Mouse (Mus musculus): ENCODE measurements at regions not wholly inside any gene's neighbourhood (a gene's known extent, or its start where the extent isn't known, plus 50 kb on each side); places are given as distances from the start of the nearest gene placed in this dataset.

GRCm38 (mm10) chr8:34451211-34452000, 339.9 kb upstream of the Gm10131 start:
- no peaks in the 10 kb centered on the region for H3K36me3 ChIP-seq

DNA sequence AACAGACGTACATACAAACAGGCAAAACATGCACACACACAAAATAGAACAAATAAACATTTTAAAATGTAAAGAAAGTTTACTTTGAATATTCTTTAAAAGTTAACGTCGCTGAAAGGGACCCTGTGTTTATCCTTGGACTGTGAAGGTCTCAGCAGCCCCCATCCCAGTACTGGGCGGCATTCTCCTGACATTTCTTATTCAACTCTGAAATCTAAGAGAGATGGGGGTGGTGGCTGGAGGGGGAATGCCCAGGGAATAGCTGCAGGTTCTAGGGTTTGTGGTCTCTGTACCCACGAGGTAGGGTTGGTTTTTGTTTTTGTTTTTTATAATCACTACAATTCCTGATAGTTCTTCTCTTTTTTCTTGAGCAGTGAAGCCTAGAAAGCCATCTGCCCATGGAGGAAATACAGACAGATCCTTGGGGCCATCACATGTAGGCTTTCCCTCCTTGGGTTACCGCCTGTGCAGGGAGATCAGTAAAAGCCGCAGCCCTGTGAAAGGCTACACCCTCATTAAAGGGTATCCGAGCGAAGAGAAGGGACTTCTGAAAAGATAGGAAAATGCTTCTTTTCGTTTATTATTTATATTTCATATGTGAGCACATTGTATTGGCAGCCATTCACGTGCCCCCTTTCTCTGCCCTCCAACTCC, 338.0 kb upstream of the Gm10131 start:
- 74% methylated on average over 11 of the region's 11 CpGs for WGBS (ENCODE audit: insufficient replicate concordance)
- Histone ChIP-seq H3K9me3 (replicated peaks) (no peaks in the 10 kb centered on the region), H3K4me1 (peaks cover 9% of the 10 kb centered on the region; the same call in 1 of the 2 replicates), H3K27me3 (replicated peaks) (no peaks in the 10 kb centered on the region), H3K36me3 (no peaks in the 10 kb centered on the region), H3K4me3 (no peak overlapping the region), H3K9ac (no peak overlapping the region), H3K27ac (no peak overlapping the region), H3K4me2 (no peak overlapping the region)
- no peak for ATAC-seq

More at GRCm38 (mm10) chr8:34451211-34452000, 339.9 kb upstream of the Gm10131 start:
- Histone ChIP-seq H3K27me3 (replicated peaks) (no peaks in the 10 kb centered on the region), H3K4me1 (peaks cover 9% of the 10 kb centered on the region; the same call in 1 of the 2 replicates), H3K9me3 (replicated peaks) (no peaks in the 10 kb centered on the region), H3K27ac (no peak overlapping the region), H3K4me3 (no peak overlapping the region), H3K4me2 (no peak overlapping the region), H3K9ac (no peak overlapping the region)
- 60% methylated on average over 6 of the region's 6 CpGs for WGBS (ENCODE audit: insufficient replicate concordance)
- no peak for ATAC-seq

DNA sequence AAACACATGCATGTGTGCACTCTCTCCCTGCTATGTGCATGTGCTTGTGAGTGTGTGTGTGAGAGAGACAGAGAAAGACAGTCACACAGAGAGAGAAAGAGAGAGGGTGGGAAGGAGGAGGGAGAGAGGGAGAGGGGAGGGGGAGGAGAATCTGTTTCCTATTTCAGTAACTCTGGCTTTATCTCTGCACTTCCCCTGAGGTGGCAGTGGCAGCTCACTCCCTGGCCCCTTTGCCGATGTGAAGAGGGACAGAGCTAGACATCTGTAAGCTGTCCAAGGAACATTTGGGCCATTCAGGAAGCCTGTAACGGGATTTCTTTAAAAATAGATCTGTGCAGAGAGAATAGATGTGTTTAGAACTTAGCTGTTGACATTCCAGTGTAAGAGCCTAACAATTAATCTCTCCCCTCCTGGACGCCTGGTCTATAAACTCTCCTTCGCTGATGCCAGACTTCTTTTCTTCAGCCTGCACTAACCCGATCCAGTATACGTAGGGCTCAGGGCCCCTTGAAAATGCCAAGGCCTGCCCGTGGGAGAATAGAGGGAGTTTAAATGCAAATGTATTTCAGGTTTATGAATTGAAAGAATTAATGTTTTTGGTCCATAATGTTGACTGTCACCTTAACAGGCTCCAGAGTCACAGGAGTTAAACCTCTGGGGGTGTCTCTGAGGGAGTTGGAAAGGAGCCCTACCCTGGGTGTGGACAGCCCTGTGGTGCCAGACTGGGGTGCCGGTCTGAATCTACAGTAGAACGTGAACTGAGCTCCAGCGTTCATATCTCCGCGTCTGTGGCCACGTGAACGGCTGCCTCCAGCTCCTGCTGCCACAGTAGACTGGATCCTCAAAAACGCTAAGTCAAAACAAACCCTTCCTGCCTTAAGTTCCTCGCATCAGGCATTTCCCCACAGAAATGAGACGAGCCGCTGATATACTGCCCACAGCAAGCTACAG, 336.6 kb upstream of the Gm10131 start:
- Histone ChIP-seq H3K9ac (no peak overlapping the region), H3K4me2 (no peak overlapping the region), H3K9me3 (replicated peaks) (no peaks in the 10 kb centered on the region), H3K27me3 (replicated peaks) (no peaks in the 10 kb centered on the region), H3K4me3 (no peak overlapping the region), H3K4me1 (peaks cover 9% of the 10 kb centered on the region; the same call in 1 of the 2 replicates), H3K27ac (no peak overlapping the region), H3K36me3 (no peaks in the 10 kb centered on the region)
- WGBS (ENCODE audit: insufficient replicate concordance) = 32% methylated on average over 18 of the region's 18 CpGs
- ATAC-seq = no peak

DNA sequence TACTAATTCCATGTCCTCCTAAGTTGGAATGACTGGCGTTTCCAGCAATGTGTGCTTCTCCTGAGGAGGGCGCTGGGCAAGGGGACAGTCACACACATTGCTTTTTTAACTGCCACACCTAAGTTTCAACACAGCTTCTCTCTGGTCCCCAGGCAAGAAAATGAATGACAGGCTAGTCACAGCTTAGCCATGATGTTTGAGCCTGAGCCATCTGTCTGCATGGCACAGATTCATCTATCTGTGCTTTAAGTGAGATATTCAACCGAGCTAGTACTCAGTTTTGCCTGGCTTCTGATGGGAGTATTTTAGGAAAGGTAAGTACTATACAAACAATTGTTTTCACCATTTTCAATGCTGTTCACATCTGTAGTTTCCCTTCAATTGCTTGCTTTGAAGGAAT, 331.2 kb upstream of the Gm10131 start:
- no peaks in the 10 kb centered on the region for H3K27me3 ChIP-seq (replicated peaks)
- WGBS (ENCODE audit: insufficient replicate concordance) = 60% methylated on average over 3 of the region's 3 CpGs
- ATAC-seq = no peak
- H3K36me3 ChIP-seq = no peaks in the 10 kb centered on the region
- no peaks in the 10 kb centered on the region for H3K9me3 ChIP-seq (replicated peaks)
- no peak overlapping the region for H3K4me2 ChIP-seq
- peaks cover 1% of the 10 kb centered on the region; the same call in 1 of the 2 replicates for H3K4me1 ChIP-seq
- H3K4me3 ChIP-seq = no peak overlapping the region
- H3K27ac ChIP-seq = no peak overlapping the region
- H3K9ac ChIP-seq = no peak overlapping the region

- Histone ChIP-seq H3K4me2 (no peak overlapping the region), H3K9me3 (replicated peaks) (no peaks in the 10 kb centered on the region), H3K36me3 (no peaks in the 10 kb centered on the region), H3K4me1 (no peaks in the 10 kb centered on the region), H3K4me3 (no peak overlapping the region), H3K9ac (no peak overlapping the region), H3K27ac (no peak overlapping the region), H3K27me3 (replicated peaks) (no peaks in the 10 kb centered on the region)
- WGBS (ENCODE audit: insufficient replicate concordance) = 65% methylated on average over 3 of the region's 3 CpGs
- no peak for ATAC-seq
Measured at GRCm38 (mm10) chr8:34441756-34442155, 330.2 kb upstream of the Gm10131 start.

GRCm38 (mm10) chr8:34440771-34441170, 329.2 kb upstream of the Gm10131 start:
- no peaks in the 10 kb centered on the region for H3K27me3 ChIP-seq (replicated peaks)
- no peaks in the 10 kb centered on the region for H3K4me1 ChIP-seq
- WGBS (ENCODE audit: insufficient replicate concordance) = 72% methylated on average over 4 of the region's 4 CpGs
- H3K9me3 ChIP-seq (replicated peaks) = no peaks in the 10 kb centered on the region
- no peaks in the 10 kb centered on the region for H3K36me3 ChIP-seq
- H3K27ac ChIP-seq = no peak overlapping the region
- no peak overlapping the region for H3K4me2 ChIP-seq
- no peak overlapping the region for H3K9ac ChIP-seq
- no peak overlapping the region for H3K4me3 ChIP-seq
- ATAC-seq = no peak

- Histone ChIP-seq H3K4me2 (no peak overlapping the region), H3K4me3 (no peak overlapping the region), H3K9me3 (replicated peaks) (no peaks in the 10 kb centered on the region), H3K9ac (no peak overlapping the region), H3K27ac (no peak overlapping the region), H3K4me1 (no peaks in the 10 kb centered on the region), H3K36me3 (no peaks in the 10 kb centered on the region), H3K27me3 (replicated peaks) (no peaks in the 10 kb centered on the region)
- 69% methylated on average over 2 of the region's 2 CpGs for WGBS (ENCODE audit: insufficient replicate concordance)
- ATAC-seq = no peak
Measured at GRCm38 (mm10) chr8:34438771-34439170, 327.2 kb upstream of the Gm10131 start.

GRCm38 (mm10) chr8:34431985-34432384, 320.4 kb upstream of the Gm10131 start:
- Histone ChIP-seq H3K4me3 (no peak overlapping the region), H3K36me3 (no peaks in the 10 kb centered on the region), H3K27me3 (replicated peaks) (no peaks in the 10 kb centered on the region), H3K9me3 (replicated peaks) (no peaks in the 10 kb centered on the region), H3K4me2 (no peak overlapping the region), H3K27ac (no peak overlapping the region), H3K9ac (no peak overlapping the region), H3K4me1 (no peaks in the 10 kb centered on the region)
- ATAC-seq = no peak
- WGBS (ENCODE audit: insufficient replicate concordance) = 68% methylated on average over 7 of the region's 7 CpGs

DNA sequence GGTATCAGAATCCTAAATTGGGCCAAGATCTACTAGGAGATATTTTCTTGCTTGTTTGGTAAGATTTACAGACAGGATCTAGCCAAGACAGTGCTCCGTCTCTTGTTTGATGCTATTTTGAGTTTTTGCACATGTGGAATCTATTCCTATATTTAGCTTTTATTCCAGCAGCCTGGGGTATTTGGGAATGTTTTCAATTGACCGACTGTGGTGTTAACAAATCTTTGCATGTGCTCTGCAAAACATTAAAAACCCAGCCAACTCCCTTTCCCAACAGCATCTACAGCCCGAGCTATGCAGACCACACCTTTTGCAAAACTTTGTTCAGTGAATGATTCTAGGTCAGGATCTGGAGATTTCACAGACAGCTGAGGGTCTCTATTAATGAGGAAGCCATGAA, 317.7 kb upstream of the Gm10131 start:
- Histone ChIP-seq H3K27ac (no peak overlapping the region), H3K4me2 (no peak overlapping the region), H3K4me1 (no peaks in the 10 kb centered on the region), H3K9me3 (replicated peaks) (no peaks in the 10 kb centered on the region), H3K27me3 (replicated peaks) (no peaks in the 10 kb centered on the region), H3K4me3 (no peak overlapping the region), H3K36me3 (no peaks in the 10 kb centered on the region), H3K9ac (no peak overlapping the region)
- WGBS (ENCODE audit: insufficient replicate concordance) = 64% methylated on average over 3 of the region's 3 CpGs
- no peak for ATAC-seq

GRCm38 (mm10) chr8:34401571-34401970, 290.0 kb upstream of the Gm10131 start:
- Histone ChIP-seq H3K4me3 (no peak overlapping the region), H3K27ac (no peak overlapping the region), H3K27me3 (replicated peaks) (no peaks in the 10 kb centered on the region), H3K4me2 (no peak overlapping the region), H3K9me3 (replicated peaks) (no peaks in the 10 kb centered on the region), H3K4me1 (0 out of 2 replicates have a peak, but pooled peaks cover 4% of the 10 kb centered on the region), H3K9ac (no peak overlapping the region), H3K36me3 (no peaks in the 10 kb centered on the region)
- no peak for ATAC-seq
- 76% methylated on average over 3 of the region's 3 CpGs for WGBS (ENCODE audit: insufficient replicate concordance)

DNA sequence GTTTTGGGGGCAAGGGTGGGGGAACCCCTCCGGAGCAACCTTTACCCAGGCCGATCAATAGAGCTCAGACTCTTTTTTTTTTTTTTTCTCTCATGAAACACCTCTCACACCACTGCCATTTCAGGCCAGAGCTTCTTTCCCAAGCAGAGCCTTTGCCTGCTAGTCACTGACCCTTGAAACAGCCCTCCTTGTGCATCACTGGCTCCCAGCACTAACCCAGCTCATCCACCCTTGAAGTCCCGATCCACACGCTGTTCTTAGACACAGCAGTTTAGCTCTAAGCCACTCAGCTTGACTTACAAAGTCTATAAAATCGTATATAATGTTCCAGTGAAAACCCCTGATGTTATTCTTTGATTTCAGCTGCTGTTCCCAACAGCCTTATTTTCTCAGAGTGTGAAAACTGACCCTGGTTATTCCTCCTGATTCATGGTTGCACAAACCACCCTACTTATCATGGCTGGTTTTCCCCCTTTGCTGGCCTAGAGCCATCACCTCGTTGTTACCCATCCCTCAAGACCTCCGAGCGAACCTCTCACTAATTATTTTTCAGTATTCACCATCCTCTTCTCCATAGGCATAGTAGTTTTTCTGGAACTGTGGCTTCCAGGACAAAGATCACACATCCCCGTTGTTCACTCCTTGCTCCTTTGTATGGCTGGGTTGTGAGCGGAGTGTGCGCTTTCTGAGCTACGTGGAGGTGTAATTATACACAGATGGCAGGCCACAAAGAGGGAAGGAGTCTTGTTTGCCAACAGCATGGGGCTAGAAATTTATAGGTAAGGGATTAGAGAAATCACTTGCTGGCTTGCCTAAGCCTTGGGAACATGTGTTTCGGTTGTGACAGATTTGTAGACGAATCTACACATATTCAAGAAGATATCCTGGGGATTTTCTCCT, 287.6 kb upstream of the Gm10131 start:
- Histone ChIP-seq H3K27me3 (replicated peaks) (no peaks in the 10 kb centered on the region), H3K4me3 (no peak overlapping the region), H3K36me3 (no peaks in the 10 kb centered on the region), H3K27ac (no peak overlapping the region), H3K4me1 (0 out of 2 replicates have a peak, but pooled peaks cover 4% of the 10 kb centered on the region), H3K4me2 (no peak overlapping the region), H3K9me3 (replicated peaks) (no peaks in the 10 kb centered on the region), H3K9ac (no peak overlapping the region)
- no peak for ATAC-seq
- 68% methylated on average over 14 of the region's 14 CpGs for WGBS (ENCODE audit: insufficient replicate concordance)

Measured in liver, embryonic 12.5 days (tissue).